Mouse (Mus musculus) midbrain, embryonic 10.5 days (tissue): ENCODE measurements at regions not wholly inside any gene's neighbourhood (a gene's known extent, or its start where the extent isn't known, plus 50 kb on each side); places are given as distances from the start of the nearest gene placed in this dataset.

ENCODE experiments used
- DNase-seq: peaks from one replicate; pipeline ENCODE4 v3.0.0-alpha.2; 2017; ENCODE audit warnings: low spot score
- H3K27ac ChIP-seq: fragments of 300-500 bp; sonication (generic); replicated peaks from 2 replicates; pipeline ENCODE4 v1.5.1; 2016; ENCODE audit warnings: mild to moderate bottlenecking
- H3K27me3 ChIP-seq: fragments of 300-500 bp; sonication (generic); 2 replicates; pipeline ENCODE4 v1.6.1; 2016; ENCODE audit warnings: low read depth, mild to moderate bottlenecking; ENCODE audit not compliant: poor library complexity, severe bottlenecking
- H3K36me3 ChIP-seq: fragments of 300-500 bp; sonication (generic); 2 replicates; pipeline ENCODE4 v1.6.1; 2016; ENCODE audit warnings: mild to moderate bottlenecking, moderate library complexity
- H3K4me1 ChIP-seq: fragments of 300-500 bp; sonication (generic); 2 replicates; pipeline ENCODE4 v1.6.1; 2016
- H3K4me3 ChIP-seq: fragments of 300-500 bp; sonication (generic); 2 replicates; pipeline ENCODE4 v1.5.1; 2016; ENCODE audit warnings: mild to moderate bottlenecking, moderate library complexity
- H3K9me3 ChIP-seq: fragments of 300-500 bp; sonication (generic); replicated peaks from 2 replicates; pipeline ENCODE4 v1.6.1; 2016; ENCODE audit warnings: mild to moderate bottlenecking
- WGBS: fragments of 180-500 bp; shearing (Covaris S2); methylation state at CpG from one replicate; pipeline ENCODE4 v1.1.7; 2016; 5-methylcytosine and 5-hydroxymethylcytosine counted together

DNA sequence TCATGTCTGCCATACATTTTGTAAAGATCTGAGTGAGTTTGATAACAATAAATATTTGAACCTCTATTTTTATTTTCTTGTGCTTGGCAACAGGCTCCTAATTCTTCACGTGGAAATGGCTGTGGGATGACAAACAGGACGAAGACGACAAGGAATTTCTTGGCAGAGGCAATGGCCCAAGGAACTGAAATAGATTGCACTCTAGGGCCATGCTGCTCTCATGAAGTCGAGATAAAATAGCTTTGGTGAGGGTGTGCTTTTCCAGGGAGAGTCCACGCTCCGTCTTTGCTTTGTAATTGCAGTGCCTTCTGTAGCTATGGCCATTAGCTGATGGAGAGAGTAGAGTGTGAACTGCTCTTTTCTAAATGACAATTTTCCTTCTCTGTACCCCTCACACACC is 50.9 kb upstream of the 1810046K07Rik start:
- no peak for DNase-seq
- 88% methylated on average over 6 of the region's 6 CpGs for WGBS
- H3K9me3 ChIP-seq: no peaks in the 10 kb centered on the region
- H3K27ac ChIP-seq: no peak overlapping the region
- no peaks in the 10 kb centered on the region for H3K36me3 ChIP-seq
- H3K27me3 ChIP-seq: no peaks in the 10 kb centered on the region
- H3K4me1 ChIP-seq: no peaks in the 10 kb centered on the region
- H3K4me3 ChIP-seq: no peak overlapping the region

DNA sequence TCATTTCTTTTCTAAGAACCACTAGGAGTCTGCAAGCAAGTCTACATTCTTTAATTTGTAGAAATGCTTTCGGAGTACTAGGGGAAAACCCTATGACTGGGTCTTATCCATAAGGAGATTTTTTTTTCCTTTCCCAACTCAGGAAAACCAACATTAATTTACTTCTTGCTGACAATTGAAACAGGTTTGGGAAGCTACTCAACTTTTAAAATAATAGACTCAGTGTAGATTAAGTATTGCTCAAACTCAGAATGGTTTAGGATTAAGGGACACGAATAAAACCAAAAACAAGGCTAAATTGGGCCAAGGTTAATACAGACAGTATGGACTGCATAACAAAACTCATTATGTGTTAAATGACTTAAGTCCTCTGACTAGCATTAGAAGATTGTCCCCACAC is 65.2 kb upstream of the 1810046K07Rik start:
- H3K4me1 ChIP-seq: peaks cover 10% of the 10 kb centered on the region
- WGBS: 91% methylated on average over 2 of the region's 2 CpGs

DNA sequence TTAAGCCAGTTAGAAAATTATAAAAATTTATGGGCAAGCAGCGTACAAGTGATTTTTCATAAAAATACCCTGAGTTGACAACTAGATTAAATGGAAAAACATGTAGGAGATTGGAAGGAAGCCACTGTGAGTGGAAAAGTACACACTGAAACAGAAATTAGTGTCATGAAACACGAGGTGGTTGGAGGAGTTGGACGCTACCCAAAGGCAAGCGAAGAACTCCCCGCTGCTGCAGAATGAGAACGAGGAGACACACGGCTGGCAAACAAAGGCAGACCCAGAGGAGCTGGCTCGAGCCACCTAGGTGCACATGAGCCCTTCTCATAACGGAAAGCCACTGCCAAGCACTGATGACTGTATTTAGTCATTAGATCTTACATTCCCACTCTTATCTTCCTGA is 65.7 kb upstream of the 1810046K07Rik start:
- no peak for DNase-seq
- Histone ChIP-seq H3K36me3 (no peaks in the 10 kb centered on the region), H3K27ac (no peak overlapping the region), H3K4me3 (no peak overlapping the region), H3K27me3 (no peaks in the 10 kb centered on the region), H3K9me3 (no peaks in the 10 kb centered on the region), H3K4me1 (peaks cover 10% of the 10 kb centered on the region)
- 83% methylated on average over 9 of the region's 9 CpGs for WGBS

More for the DNA sequence above, 65.2 kb upstream of the 1810046K07Rik start:
- DNase-seq: no peak
- H3K36me3 ChIP-seq: no peaks in the 10 kb centered on the region
- no peak overlapping the region for H3K4me3 ChIP-seq
- no peak overlapping the region for H3K27ac ChIP-seq
- no peaks in the 10 kb centered on the region for H3K27me3 ChIP-seq
- H3K9me3 ChIP-seq: no peaks in the 10 kb centered on the region

DNA sequence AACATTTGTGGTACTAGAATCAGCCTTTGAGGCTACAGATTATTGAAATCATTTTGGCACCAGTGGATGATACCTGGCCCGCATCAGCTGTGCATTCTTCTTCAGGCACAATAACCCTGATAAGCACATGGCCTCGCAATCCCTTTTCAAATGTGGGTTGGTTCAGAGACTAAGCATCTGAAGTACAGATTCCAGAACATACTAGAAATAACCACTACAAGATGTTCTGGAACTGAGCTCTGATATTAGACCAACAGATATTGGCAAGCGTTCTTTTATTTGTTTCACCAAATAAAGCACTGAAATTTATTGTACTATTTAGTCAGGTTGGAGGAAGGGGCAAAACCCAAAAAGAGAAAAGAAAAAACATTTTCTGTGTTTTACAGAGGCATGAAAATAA is 68.1 kb upstream of the 1810046K07Rik start:
- no peak for DNase-seq
- Histone ChIP-seq H3K9me3 (no peaks in the 10 kb centered on the region), H3K4me1 (peaks cover 10% of the 10 kb centered on the region), H3K27me3 (no peaks in the 10 kb centered on the region), H3K27ac (no peak overlapping the region), H3K36me3 (no peaks in the 10 kb centered on the region), H3K4me3 (no peak overlapping the region)
- 94% methylated on average over 3 of the region's 3 CpGs for WGBS

DNA sequence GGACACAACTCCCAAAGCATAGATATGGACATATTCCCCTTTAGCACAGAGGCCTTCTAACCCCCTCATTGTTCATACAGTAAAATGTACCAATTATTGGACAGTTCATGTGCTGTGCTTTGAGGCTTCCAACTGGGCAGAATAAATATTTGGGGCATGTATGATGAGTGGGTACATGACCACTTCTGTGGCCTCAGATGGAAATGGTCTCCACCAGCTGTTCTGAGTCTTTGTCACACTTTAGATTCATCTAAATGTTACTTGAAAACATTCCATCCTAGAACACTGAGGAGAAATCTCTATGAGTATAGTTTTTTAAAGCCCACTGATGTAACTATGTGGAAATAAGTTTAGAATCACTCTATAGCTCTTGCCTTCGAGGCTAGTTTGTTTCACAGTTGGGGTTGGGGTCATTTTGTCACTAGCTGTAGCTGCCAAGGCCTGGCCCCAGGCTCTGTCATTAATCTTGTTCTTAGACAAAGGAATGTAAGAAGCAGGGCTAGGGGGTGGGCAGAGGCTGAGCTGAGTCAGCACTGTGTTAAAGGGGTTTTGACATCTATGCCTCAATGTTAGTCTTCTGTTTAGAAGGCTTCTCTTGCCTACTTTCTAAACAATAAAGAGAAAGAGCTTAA is 69.0 kb upstream of the 1810046K07Rik start:
- 35% methylated on average over 1 of the region's 1 CpGs for WGBS
- no peaks in the 10 kb centered on the region for H3K27me3 ChIP-seq
- no peaks in the 10 kb centered on the region for H3K36me3 ChIP-seq
- peaks cover 10% of the 10 kb centered on the region for H3K4me1 ChIP-seq
- H3K27ac ChIP-seq: no peak overlapping the region
- H3K9me3 ChIP-seq: no peaks in the 10 kb centered on the region
- no peak overlapping the region for H3K4me3 ChIP-seq
- no peak for DNase-seq

DNA sequence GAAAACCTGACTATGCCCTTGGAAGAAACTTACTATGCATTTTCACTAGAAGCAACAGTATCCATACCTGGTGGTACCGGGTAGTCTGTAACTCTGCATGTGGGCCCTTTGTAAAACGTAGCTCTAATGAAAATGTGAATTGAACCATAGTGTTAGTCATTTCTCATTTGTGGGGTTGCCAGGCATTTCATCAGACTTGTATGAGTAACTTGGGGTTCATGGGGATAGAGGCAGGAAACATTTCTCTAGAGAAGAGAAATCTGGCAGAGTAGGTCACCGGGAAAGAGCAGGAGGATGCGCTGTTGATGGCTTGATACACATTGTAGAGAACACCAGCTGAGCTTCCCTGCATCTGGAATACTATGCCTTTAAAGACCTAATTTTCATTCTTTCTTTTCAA is 70.2 kb upstream of the 1810046K07Rik start:
- 90% methylated on average over 4 of the region's 4 CpGs for WGBS
- Histone ChIP-seq H3K4me1 (peaks cover 10% of the 10 kb centered on the region), H3K27ac (no peak overlapping the region), H3K9me3 (no peaks in the 10 kb centered on the region), H3K36me3 (no peaks in the 10 kb centered on the region), H3K4me3 (no peak overlapping the region), H3K27me3 (no peaks in the 10 kb centered on the region)
- no peak for DNase-seq

DNA sequence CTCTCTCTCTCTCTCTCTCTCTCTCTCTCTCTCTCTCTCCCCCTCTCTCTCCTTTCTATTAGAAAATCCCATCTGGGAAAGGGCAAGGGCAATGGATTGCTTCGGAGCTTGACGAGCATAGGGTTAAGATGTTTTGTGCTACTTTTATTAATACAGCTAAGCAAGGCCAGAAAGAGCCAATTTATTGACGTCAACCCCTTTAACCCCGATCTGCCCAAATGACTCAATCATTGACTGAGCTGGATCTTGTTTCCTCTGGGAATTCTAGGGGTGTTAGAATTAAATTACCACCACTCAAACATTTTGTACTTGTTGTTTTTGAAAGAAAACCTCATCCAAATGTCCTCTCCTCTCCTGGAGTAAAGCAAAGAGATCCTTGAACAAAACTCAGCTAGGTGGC is 70.6 kb upstream of the 1810046K07Rik start:
- Histone ChIP-seq H3K27ac (no peak overlapping the region), H3K4me1 (peaks cover 10% of the 10 kb centered on the region), H3K36me3 (no peaks in the 10 kb centered on the region), H3K27me3 (no peaks in the 10 kb centered on the region), H3K9me3 (no peaks in the 10 kb centered on the region), H3K4me3 (no peak overlapping the region)
- WGBS: 71% methylated on average over 4 of the region's 4 CpGs
- DNase-seq: no peak

DNA sequence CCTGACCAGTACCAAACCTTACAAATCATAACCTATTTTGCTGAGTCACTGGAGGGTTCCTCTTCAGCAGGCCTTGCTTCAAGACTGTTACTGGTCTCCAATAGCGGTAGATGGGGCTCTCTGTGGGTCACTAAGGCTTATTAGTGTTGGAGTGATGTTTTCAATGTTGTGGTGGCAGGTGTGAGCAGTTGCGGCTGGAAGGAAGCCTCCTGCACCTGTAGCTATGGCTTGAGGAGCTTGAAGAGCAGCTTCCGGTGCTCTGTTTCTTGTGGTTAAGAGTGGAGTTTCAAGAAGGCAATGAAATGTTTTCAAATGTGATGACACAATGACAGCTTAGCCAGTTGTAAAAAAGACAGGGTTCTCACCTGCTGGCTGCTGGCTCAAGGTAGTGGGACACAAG is 73.1 kb upstream of the 1810046K07Rik start:
- WGBS: 89% methylated on average over 3 of the region's 3 CpGs
- no peak for DNase-seq
- no peak overlapping the region for H3K4me3 ChIP-seq

DNA sequence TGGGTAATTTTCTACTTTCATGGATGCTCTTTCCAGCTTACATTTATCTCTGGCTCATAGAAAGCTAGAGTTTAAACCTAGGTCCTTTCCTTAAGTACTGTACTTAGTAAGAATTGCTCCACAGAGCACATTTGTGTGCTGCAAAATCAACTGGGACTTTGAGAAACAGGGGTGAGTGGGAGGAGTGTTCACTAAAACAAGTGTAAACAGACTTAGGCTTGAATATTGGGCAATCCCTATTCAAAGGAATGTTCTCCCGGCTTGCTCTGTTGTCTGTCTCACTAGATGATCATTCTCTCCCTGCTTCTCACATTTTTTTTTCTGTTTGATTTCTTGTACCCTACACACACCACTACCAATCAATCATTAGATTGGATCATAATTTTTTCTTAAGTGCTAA is 79.3 kb upstream of the 1810046K07Rik start:
- H3K9me3 ChIP-seq: no peaks in the 10 kb centered on the region
- no peaks in the 10 kb centered on the region for H3K27me3 ChIP-seq
- no peaks in the 10 kb centered on the region for H3K36me3 ChIP-seq
- no peak for DNase-seq
- no peaks in the 10 kb centered on the region for H3K4me1 ChIP-seq
- H3K4me3 ChIP-seq: no peak overlapping the region
- H3K27ac ChIP-seq: no peak overlapping the region
- 65% methylated on average over 1 of the region's 1 CpGs for WGBS

More for the DNA sequence above, 73.1 kb upstream of the 1810046K07Rik start:
- H3K36me3 ChIP-seq: no peaks in the 10 kb centered on the region
- H3K4me1 ChIP-seq: peaks cover 10% of the 10 kb centered on the region
- H3K27ac ChIP-seq: no peak overlapping the region
- H3K27me3 ChIP-seq: no peaks in the 10 kb centered on the region
- H3K9me3 ChIP-seq: no peaks in the 10 kb centered on the region

DNA sequence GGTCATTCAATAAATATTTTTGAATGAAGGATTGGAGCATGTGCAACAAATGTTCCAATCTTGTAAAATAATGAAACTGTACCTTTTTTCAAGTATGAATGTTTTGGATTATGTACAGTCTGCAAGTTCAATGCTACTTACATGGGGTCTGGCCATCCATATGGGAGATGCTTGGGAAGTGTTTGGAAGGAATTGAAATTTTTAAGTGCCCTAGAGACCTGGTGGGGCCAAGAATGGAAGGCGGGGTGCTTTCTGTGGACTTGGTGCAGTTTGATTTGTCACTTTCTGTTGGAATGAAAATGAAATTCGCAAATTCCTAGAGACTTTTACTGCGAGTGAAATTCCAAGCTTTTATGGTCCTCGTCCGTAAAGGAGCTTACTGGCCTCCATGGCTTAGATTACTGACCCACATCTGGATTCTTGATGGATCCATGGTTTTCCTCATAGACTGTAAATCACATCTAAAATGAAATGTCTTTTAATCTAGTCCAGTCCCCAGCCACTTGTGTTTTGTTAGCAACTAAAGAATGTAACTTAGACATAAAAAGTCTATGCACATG is 90.3 kb upstream of the 1810046K07Rik start:
- Histone ChIP-seq H3K4me3 (no peak overlapping the region), H3K4me1 (no peaks in the 10 kb centered on the region), H3K36me3 (no peaks in the 10 kb centered on the region), H3K27me3 (no peaks in the 10 kb centered on the region), H3K27ac (no peak overlapping the region), H3K9me3 (no peaks in the 10 kb centered on the region)
- no peak for DNase-seq
- 91% methylated on average over 5 of the region's 5 CpGs for WGBS

DNA sequence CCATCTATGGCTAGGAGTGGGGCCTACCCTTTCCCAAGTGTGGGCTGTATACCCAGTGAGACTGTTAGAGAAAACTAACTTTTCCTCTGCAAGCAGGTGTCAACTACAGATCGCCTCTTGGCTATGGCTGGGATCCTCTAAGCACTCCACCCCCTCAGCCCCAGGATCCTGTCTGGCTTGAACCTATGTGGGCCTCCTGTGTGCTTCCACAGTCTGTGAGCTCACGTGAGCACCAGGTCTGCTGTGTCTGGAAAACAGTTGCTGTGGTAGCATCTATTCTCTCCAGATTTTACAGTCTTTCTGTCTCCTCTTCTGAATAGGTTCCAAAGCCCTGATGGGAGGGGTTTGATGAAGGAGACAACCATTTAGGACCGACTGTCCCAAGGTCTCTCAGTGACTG is 93.8 kb upstream of the 1810046K07Rik start:
- 77% methylated on average over 3 of the region's 3 CpGs for whole genome bisulfite sequencing
- DNase-seq: no peak
- no peak overlapping the region for H3K27ac ChIP-seq
- no peaks in the 10 kb centered on the region for H3K9me3 ChIP-seq
- H3K27me3 ChIP-seq: no peaks in the 10 kb centered on the region
- H3K36me3 ChIP-seq: no peaks in the 10 kb centered on the region
- no peaks in the 10 kb centered on the region for H3K4me1 ChIP-seq
- H3K4me3 ChIP-seq: no peak overlapping the region

DNA sequence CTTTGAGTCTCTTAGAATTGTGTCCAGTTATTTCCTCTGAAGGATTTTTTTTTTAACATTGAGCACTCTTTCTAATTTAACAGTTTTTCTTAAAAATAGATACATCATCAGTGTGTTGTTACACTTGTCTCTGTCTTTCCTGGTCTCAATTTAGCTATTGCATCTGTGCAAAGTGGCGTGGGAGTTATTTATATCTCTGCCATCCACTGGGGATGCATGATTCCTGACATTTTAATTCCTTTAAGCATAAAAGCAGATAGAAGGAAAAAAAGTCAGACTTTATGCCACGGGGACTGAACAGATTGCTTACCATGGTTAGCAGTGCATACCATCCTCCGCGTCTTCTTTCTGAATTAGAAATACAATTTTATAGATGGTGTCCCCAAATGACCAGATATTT is 94.6 kb upstream of the 1810046K07Rik start:
- H3K27me3 ChIP-seq: no peaks in the 10 kb centered on the region
- no peak overlapping the region for H3K4me3 ChIP-seq
- H3K36me3 ChIP-seq: no peaks in the 10 kb centered on the region
- DNase-seq: no peak
- 92% methylated on average over 4 of the region's 4 CpGs for whole genome bisulfite sequencing
- no peaks in the 10 kb centered on the region for H3K9me3 ChIP-seq
- no peaks in the 10 kb centered on the region for H3K4me1 ChIP-seq
- H3K27ac ChIP-seq: no peak overlapping the region

DNA sequence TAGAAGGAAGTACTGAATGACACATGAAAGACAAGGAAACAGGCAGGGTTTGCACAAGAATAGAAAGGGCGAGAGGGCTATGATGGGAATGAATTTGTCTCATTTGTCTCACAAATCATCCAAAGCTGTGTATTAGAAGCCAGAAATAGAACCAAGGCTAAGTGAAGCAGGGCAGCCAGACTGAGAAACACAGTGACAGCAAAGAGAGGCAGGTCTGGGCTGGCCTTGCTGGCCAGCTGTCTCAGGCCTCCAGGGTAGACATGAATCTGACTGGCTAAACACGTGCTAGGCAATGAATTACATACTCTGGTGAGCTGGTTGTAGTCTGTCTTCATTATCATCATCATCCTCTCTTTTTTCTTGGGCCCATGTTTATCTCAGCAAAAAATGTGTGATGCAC is 101.7 kb upstream of the 1810046K07Rik start:
- Histone ChIP-seq H3K4me1 (peaks cover 3% of the 10 kb centered on the region; the same call in 1 of the 2 replicates), H3K36me3 (no peaks in the 10 kb centered on the region), H3K4me3 (no peak overlapping the region), H3K9me3 (no peaks in the 10 kb centered on the region), H3K27me3 (no peaks in the 10 kb centered on the region), H3K27ac (no peak overlapping the region)
- 83% methylated on average over 2 of the region's 2 CpGs for WGBS
- DNase-seq: no peak
